Mouse (Mus musculus) neural tube, embryonic 13.5 days (tissue): ENCODE data around the gene Tmem230. TPM values are rescaled to one million over a fixed set of nuclear protein-coding genes. Genes with fewer than 3 reads are reported as not detected.

Experiments
- ATAC-seq: fragments of 200-750 bp; cut with Nextera tagmentation; 2 replicates; pipeline ENCODE4 v1.8.0; 2017; ENCODE audit warnings: low read depth, mild to moderate bottlenecking, moderate TSS enrichment, moderate library complexity
- H3K27ac ChIP-seq: fragments of 300-500 bp; sonication (generic); replicated peaks from 2 replicates; pipeline ENCODE4 v1.5.1; 2015; ENCODE audit warnings: moderate library complexity, mild to moderate bottlenecking, inconsistent platforms
- H3K27me3 ChIP-seq: fragments of 300-500 bp; sonication (generic); 2 replicates; pipeline ENCODE4 v1.6.1; 2015; ENCODE audit warnings: mild to moderate bottlenecking, inconsistent platforms
- H3K36me3 ChIP-seq: fragments of 300-500 bp; sonication (generic); 2 replicates; pipeline ENCODE4 v1.6.1; 2015; ENCODE audit warnings: mild to moderate bottlenecking, inconsistent platforms
- H3K4me1 ChIP-seq: fragments of 300-500 bp; sonication (generic); replicated peaks from 2 replicates; pipeline ENCODE4 v1.6.1; 2015; ENCODE audit warnings: inconsistent platforms
- H3K4me2 ChIP-seq: fragments of 300-500 bp; sonication (generic); 2 replicates; pipeline ENCODE4 v1.6.1; 2015; ENCODE audit warnings: inconsistent platforms, mild to moderate bottlenecking, moderate library complexity
- H3K4me3 ChIP-seq: fragments of 300-500 bp; sonication (generic); 2 replicates; pipeline ENCODE4 v1.5.1; 2015; ENCODE audit warnings: mild to moderate bottlenecking, inconsistent platforms
- H3K9ac ChIP-seq: fragments of 300-500 bp; sonication (generic); 2 replicates; pipeline ENCODE4 v1.6.1; 2015; ENCODE audit warnings: moderate library complexity, mild to moderate bottlenecking, inconsistent platforms
- H3K9me3 ChIP-seq: fragments of 300-500 bp; sonication (generic); 2 replicates; pipeline ENCODE4 v1.6.1; 2016; ENCODE audit warnings: inconsistent platforms
- WGBS: fragments of 180-500 bp; shearing (Covaris S2); methylation state at CpG from one replicate; pipeline ENCODE4 v1.1.7; 2015; 5-methylcytosine and 5-hydroxymethylcytosine counted together
- polyA plus RNA-seq: library from polyadenylated mRNA; unstranded; fragments of >200 nt; fragmentation: Nextera tagmentation; extraction: Ambion mirVana; gene quantifications from 2 replicates; pipeline ENCODE4 v1.2.1, GENCODE M21; 2015

Tmem230 gene
- polyA plus RNA-seq, 1 experiment from 2014 or later = 58.1 TPM

DNA sequence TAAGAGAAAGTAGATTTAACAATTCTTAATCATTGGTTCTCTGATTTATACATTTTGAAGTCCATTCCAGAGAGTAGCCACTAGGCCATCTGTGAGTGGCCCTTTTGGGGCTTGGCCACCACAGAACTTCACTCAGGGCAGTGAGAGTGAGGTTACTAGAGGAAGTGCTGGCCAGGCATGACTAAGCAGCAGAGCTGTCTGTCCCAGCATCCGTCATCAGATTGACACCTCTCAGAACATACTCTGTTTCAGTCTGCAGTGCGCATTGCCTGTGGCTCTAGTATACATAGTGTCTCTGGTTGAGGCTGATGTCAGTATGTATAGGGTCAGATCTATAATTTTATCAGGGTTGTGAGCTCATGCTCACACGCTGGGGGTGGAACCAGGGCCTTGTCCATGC lies 21.6 kb upstream of the Tmem230 start:
- Histone ChIP-seq H3K9me3 (no peaks in the 10 kb centered on the region), H3K27me3 (no peaks in the 10 kb centered on the region), H3K4me3 (no peak overlapping the region), H3K27ac (no peak overlapping the region), H3K9ac (no peak overlapping the region), H3K4me1 (peaks cover 16% of the 10 kb centered on the region), H3K36me3 (no peaks in the 10 kb centered on the region), H3K4me2 (no peak overlapping the region)
- ATAC-seq = no peak
- WGBS = 92% methylated on average over 3 of the region's 3 CpGs

DNA sequence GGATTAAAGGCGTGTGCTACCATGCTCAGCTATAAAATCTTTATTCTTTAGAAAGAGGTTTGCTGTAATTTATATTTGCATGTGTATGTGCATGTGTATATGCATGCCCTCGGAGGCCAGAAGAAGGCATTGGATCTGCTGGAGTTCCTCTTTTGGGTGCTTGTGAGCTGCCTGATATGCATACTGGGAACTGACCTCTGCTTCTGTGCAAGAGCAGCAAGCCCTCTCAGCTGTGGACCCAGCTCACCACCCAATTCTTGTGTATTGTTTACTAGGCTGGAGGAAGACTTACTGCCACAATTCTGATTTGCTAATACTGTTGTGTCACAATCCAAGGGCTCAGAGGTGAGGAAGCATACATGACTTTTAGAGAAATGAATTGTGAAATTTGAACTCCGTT lies 18.5 kb upstream of the Tmem230 start:
- no peak overlapping the region for H3K4me2 ChIP-seq
- H3K9ac ChIP-seq = no peak overlapping the region
- H3K4me3 ChIP-seq = no peak overlapping the region
- H3K36me3 ChIP-seq = no peaks in the 10 kb centered on the region
- ATAC-seq = no peak
- WGBS = 90% methylated on average over 3 of the region's 3 CpGs
- peaks cover 16% of the 10 kb centered on the region for H3K4me1 ChIP-seq
- H3K27me3 ChIP-seq = no peaks in the 10 kb centered on the region
- H3K27ac ChIP-seq = no peak overlapping the region
- no peaks in the 10 kb centered on the region for H3K9me3 ChIP-seq

DNA sequence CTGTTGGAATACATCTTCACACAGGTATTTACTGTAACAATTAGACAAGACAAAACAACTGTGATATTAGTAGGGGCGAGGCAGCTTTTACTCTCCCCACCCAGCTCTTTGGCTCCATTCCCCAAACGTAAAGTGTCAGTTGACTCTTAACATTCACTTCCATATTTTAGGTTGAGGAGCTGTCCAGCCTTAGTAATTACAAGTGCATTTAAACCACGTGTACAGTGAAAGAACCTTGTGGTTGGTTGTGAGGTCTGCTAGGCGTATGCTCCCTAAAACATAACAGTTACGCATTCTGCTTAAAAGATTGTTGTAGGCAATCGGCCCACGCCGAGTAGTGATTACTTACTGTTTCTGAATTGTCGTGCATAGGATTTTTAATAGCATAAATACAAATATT lies 17.6 kb upstream of the Tmem230 start:
- H3K27ac ChIP-seq = no peak overlapping the region
- WGBS = 88% methylated on average over 9 of the region's 9 CpGs
- no peaks in the 10 kb centered on the region for H3K9me3 ChIP-seq
- ATAC-seq = no peak
- no peak overlapping the region for H3K9ac ChIP-seq
- H3K36me3 ChIP-seq = no peaks in the 10 kb centered on the region
- H3K4me3 ChIP-seq = peak overlapping the region; percentile 95
- H3K4me1 ChIP-seq = peaks cover 16% of the 10 kb centered on the region
- no peaks in the 10 kb centered on the region for H3K27me3 ChIP-seq
- peak overlapping the region; percentile 74 for H3K4me2 ChIP-seq

DNA sequence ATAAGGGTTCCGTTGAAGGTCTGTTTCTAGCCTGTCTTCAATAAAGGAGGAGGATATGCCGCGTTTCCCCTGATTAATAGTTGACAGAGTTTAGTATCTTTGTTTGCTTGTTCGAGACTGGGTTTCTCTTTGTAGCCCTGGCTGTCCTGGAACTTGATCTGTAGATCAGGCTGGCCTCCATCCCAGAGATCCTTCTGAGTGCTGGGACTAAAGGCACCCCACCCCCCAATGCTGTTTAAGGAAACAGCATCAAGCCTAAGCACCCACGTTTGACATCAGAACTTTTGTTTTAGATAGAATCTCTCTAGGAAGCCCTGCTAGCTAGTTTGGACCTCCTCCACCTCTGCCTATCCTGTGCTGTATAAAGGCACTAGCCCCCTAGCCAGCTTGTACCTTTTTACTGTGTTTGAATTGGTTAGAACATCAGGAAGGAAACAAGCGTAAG lies 16.7 kb upstream of the Tmem230 start:
- Histone ChIP-seq H3K27me3 (no peaks in the 10 kb centered on the region), H3K4me3 (peak overlapping the region; percentile 95), H3K4me2 (peak overlapping the region; percentile 74), H3K4me1 (peaks cover 16% of the 10 kb centered on the region), H3K36me3 (no peaks in the 10 kb centered on the region), H3K27ac (peak overlapping the region; percentile 89; the same call in 1 of the 2 replicates), H3K9ac (peak overlapping the region; percentile 92), H3K9me3 (no peaks in the 10 kb centered on the region)
- 15% methylated on average over 6 of the region's 6 CpGs for WGBS
- ATAC-seq = no peak

DNA sequence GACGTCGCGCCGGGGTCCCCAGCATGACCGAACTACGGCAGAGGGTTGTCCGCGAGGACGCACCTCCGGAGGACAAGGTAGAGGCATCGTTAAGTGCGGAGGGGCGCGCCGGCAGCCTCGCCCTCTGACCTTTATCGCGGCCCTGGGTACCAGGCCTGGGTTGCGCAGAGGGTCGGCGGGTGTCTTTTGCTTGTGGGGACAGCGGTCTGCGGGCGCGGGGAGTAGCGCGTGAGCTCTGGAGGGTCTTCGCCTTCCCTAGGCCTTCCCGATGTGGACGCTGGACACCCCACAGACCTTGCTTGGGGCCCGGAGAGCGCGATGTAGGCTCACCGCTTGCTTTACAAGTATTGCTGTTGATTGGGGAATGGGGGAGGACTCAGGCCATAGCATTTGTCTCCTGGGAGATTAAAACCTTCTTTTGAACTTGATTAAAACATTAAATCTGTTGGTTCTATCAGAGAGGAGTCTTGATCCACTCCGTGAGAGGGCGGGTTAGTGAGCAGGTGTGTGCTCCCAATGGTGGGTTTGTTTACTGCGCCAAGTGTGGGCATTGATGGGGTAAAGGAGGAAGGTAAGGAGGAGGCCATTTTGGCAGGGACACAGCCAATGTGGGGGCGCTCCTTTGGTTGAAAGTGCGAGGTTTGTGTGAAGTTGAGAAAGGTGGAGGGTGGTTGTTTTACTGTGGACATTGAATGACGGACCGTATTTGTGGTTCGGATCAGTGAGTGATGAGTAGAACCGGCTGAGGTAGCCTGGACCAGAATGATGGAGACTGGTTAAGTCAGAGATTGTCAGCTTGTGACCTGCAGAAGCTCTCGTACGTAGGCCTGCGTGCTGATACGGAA lies 16.0 kb upstream of the Tmem230 start:
- H3K9me3 ChIP-seq = no peaks in the 10 kb centered on the region
- H3K4me3 ChIP-seq = peak overlapping the region; percentile 95
- no peaks in the 10 kb centered on the region for H3K27me3 ChIP-seq
- H3K4me1 ChIP-seq = peaks cover 16% of the 10 kb centered on the region
- peak overlapping the region; percentile 74 for H3K4me2 ChIP-seq
- peak overlapping the region; percentile 92 for H3K9ac ChIP-seq
- peak; percentile 81 for ATAC-seq
- peak overlapping the region; percentile 89 for H3K27ac ChIP-seq
- WGBS = under 1% methylated on average over 47 of the region's 47 CpGs
- no peaks in the 10 kb centered on the region for H3K36me3 ChIP-seq

DNA sequence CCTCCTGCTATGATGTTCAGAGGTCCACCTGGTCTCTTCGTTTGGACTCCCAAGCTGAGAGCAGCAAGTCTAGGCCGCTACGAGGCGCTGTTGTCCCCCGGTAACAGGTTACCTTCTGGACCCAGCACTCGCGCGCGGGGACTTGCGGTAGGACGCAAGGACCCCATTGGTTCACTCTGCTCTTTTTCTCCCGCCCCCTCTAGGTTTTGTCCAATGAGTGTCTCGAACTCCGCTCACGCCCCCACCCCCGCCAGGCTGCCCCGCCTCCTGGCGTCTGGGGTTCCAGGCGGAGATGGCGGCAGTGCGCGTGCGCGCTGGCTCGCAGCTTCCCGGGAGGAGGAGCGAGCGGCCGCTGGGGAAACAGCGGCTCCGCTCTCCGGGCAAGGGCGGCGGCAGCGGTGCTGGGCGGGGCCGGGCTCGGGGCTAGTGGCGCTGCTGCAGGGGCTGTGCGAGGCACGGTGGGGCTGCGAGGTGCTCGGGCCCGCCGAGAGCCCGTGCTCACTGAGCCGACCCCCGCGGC lies 15.3 kb upstream of the Tmem230 start, which contains the start of gene Cds2:
Gene Cds2, plus strand, starts transcription at position 270 of the 520 bp plus-strand sequence.
- Histone ChIP-seq H3K9me3 (no peaks in the 10 kb centered on the region), H3K27me3 (no peaks in the 10 kb centered on the region), H3K4me1 (peaks cover 16% of the 10 kb centered on the region), H3K9ac (peak within 1 kb of the TSS; percentile 92), H3K4me2 (peak within 1 kb of the TSS; percentile 74), H3K4me3 (peak within 1 kb of the TSS; percentile 95), H3K36me3 (no peaks in the 10 kb centered on the region), H3K27ac (peak within 1 kb of the TSS; percentile 89)
- WGBS = 0% methylated on average over 49 of the region's 49 CpGs
- ATAC-seq = peak; percentile 98

DNA sequence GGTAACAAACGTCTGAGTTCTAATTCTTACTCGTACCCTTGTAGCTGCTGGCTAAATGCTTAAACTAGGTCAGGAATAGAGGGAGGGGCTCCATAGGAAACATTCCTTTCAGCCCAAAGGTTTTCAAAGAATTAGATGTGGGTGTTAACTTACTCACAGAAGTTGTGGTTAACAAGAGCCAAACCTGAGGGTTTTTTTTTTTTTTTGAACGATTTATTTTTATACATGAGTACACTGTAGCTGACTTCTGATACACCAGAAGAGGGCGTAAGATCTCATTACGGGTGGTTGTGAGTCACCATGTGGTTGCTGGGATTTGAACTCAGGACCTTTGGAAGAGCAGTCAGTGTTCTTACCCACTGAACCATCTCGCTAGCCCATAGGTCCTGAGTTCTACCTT lies 14.6 kb upstream of the Tmem230 start:
- Histone ChIP-seq H3K9me3 (no peaks in the 10 kb centered on the region), H3K9ac (no peak overlapping the region), H3K4me2 (peak overlapping the region; percentile 46), H3K4me3 (no peak overlapping the region), H3K4me1 (peaks cover 16% of the 10 kb centered on the region), H3K27me3 (no peaks in the 10 kb centered on the region), H3K36me3 (no peaks in the 10 kb centered on the region), H3K27ac (0 out of 2 replicates have a peak overlapping the region, but pooled peaks have one; percentile 2)
- WGBS = 76% methylated on average over 6 of the region's 6 CpGs
- peak; percentile 5; the same call in 1 of the 2 replicates for ATAC-seq

DNA sequence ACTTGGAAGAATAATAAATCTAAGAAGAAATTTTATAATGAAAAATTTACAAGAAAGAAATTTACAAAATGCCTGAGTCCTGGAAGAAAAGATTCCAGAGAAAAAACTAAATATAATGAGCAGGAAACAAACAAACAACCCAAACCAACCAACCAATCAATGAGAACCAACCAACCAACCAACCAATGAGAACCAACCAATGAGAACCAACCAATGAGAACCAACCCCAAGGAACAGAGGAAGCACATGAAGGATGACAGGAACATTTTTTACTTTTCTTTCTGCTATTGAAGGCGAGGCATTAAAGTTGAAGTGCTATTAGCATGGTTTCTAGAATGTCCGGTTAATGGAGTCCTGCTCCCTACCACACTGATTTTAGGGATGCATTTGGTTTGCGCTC lies 13.0 kb upstream of the Tmem230 start:
- Histone ChIP-seq H3K27me3 (no peaks in the 10 kb centered on the region), H3K9me3 (no peaks in the 10 kb centered on the region), H3K9ac (no peak overlapping the region), H3K4me3 (no peak overlapping the region), H3K4me2 (no peak overlapping the region), H3K27ac (no peak overlapping the region), H3K36me3 (no peaks in the 10 kb centered on the region), H3K4me1 (peaks cover 16% of the 10 kb centered on the region)
- 95% methylated on average over 3 of the region's 3 CpGs for WGBS
- ATAC-seq = no peak

DNA sequence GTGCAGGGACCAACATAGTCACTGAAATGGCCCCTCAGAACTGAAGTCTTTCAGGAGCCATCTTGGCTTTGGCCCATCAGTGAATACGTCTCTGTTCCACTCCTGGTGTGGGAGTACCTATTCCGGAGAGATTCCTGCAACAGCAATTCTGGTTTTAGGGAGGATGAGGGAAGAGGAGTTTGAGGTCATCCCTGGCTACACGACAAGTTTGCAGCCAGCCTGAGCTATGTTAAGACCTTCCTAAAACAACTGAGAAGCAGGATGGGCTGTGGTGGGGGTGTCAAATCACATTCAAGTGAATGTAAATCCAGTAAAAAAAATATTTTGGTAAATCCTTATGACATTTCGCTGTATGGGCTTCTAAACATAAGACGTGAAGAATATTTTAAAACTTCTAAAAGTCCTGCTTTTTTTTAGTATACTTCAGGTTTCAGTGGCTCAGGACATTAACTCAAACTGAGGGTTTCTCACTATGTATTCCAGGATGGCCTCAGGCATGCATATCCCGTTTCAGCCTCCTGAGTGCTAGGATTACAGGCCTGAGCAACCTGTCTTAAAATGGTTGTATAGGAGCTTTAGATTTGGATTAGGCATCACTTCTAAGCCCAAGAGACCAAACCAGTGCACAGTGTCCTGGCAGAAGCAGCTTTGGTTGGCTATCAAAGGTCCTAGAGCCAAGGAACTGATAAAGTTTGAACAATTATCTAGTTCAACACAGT lies 9.9 kb upstream of the Tmem230 start:
- H3K27ac ChIP-seq = no peak overlapping the region
- H3K4me3 ChIP-seq = no peak overlapping the region
- H3K27me3 ChIP-seq = no peaks in the 10 kb centered on the region
- H3K9ac ChIP-seq = no peak overlapping the region
- WGBS = 94% methylated on average over 6 of the region's 6 CpGs
- H3K4me2 ChIP-seq = no peak overlapping the region
- no peak for ATAC-seq
- no peaks in the 10 kb centered on the region for H3K9me3 ChIP-seq
- H3K36me3 ChIP-seq = no peaks in the 10 kb centered on the region
- H3K4me1 ChIP-seq = 0 out of 2 replicates have a peak, but pooled peaks cover 3% of the 10 kb centered on the region

DNA sequence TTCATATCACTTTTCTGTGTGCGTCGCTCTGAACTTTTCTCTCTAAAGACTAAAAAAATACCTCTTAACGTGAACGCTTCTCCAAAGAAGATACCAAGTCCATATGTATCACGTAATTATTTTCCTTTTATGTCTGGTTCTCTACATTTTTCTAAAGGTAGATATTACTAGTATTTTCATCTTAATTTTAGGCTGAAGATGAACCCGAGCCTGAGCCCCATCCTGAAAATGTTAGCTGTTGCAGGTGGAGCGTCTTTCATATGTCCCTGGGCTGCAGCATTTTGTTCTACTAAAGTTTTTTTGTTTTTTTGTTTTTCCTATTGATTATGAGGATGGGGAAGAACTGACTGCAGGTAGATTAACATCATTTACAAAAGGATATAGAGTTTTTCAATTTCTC lies 6.0 kb upstream of the Tmem230 start:
- no peaks in the 10 kb centered on the region for H3K27me3 ChIP-seq
- H3K4me3 ChIP-seq = peak overlapping the region; percentile 55
- no peak for ATAC-seq
- peak overlapping the region; percentile 68 for H3K27ac ChIP-seq
- 2% methylated on average over 7 of the region's 7 CpGs for WGBS
- peak overlapping the region; percentile 69 for H3K4me2 ChIP-seq
- peaks cover 15% of the 10 kb centered on the region for H3K36me3 ChIP-seq
- H3K9me3 ChIP-seq = no peaks in the 10 kb centered on the region
- H3K9ac ChIP-seq = peak overlapping the region; percentile 58
- H3K4me1 ChIP-seq = peaks cover 26% of the 10 kb centered on the region

DNA sequence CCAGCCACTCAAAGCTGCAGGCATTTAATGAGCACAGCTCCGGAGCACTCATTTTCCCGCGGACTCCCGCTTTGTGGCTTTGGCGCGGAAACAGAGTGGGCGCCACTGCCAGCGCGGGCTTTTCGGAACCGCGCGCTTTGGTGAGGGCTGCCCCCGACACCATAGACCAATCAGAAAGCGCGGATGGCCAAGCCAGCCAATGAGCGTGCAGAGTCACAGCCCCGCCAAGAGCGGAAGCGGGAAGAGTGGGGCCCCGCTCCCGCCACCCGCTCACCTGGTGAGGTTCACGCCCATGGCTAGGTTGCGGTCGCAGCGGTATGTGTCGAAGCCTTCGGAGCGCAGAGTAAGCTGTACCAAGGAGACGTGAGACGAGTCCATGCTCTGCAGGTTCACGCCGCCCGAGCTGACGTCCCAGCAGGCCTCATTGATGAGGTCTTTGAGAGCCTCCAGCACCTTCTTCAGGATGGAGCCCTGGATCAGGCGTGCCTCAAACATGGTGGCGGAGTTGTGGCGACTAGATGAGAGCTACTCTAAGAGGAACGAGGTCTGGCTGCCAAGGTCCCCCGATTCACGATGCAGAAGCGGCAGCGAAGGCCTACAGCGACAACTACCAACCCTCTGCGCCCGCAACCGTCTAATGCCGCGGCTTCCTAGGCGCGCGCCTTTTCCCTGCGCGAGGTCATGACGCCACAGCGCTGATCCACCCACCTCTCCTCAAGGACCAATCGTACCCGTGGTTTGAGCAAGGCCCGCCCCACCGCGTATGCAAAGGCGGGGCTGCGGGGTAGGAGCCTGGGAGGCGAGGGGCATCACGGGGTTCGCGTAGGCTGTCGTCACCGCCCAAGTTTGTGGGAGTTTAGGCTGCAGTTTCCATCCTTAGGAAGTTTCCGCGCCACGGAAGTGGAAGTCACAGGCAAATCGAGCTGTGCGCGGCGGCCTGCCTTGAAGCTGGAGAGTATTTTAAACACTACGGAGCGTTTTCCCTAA lies 5.2 kb upstream of the Tmem230 start, which contains the start of gene Pcna:
Gene Pcna, minus strand, starts transcription at position 773 of the 987 bp plus-strand sequence.
- Histone ChIP-seq H3K9me3 (no peaks in the 10 kb centered on the region), H3K4me2 (peak within 1 kb of the TSS; percentile 69), H3K27ac (peak within 1 kb of the TSS; percentile 75), H3K4me1 (peaks cover 34% of the 10 kb centered on the region), H3K9ac (peak within 1 kb of the TSS; percentile 65), H3K27me3 (no peaks in the 10 kb centered on the region), H3K36me3 (peaks cover 20% of the 10 kb centered on the region), H3K4me3 (peak within 1 kb of the TSS; percentile 55)
- peak; percentile 100 for ATAC-seq
- 1% methylated on average over 79 of the region's 79 CpGs for WGBS
